Mouse (Mus musculus) kidney, adult 2 months (tissue): ENCODE measurements around the gene Oprl1. TPM values are rescaled to one million over a fixed set of nuclear protein-coding genes. Genes with fewer than 3 reads are reported as not detected.
A peak's percentile ranks its signal among the peaks of the same experiment; 100 is the strongest.

Source experiments
- DNase-seq: peaks from one replicate; pipeline ENCODE4 v3.0.0; 2021
- H3K27ac ChIP-seq: fragments of 200-500 bp; 2 replicates; pipeline ENCODE4 v1.5.1; 2012; ENCODE audit warnings: low read depth, low read length, control low read depth, inconsistent platforms; ENCODE audit not compliant: insufficient read depth
- H3K27me3 ChIP-seq: fragments of 200-500 bp; replicated peaks from 2 replicates; pipeline ENCODE4 v1.6.1; 2012; ENCODE audit warnings: mild to moderate bottlenecking, moderate library complexity, low read length, inconsistent platforms; ENCODE audit not compliant: control insufficient read depth, insufficient read depth
- H3K36me3 ChIP-seq: fragments of 200-500 bp; 2 replicates; pipeline ENCODE4 v1.6.1; 2012; ENCODE audit warnings: mild to moderate bottlenecking, moderate library complexity, low read length, inconsistent platforms; ENCODE audit not compliant: control insufficient read depth, insufficient read depth
- H3K4me1 ChIP-seq: fragments of 200-500 bp; 2 replicates; pipeline ENCODE4 v1.6.1; 2011; ENCODE audit warnings: low read length; ENCODE audit not compliant: control insufficient read depth, insufficient read depth
- H3K4me3 ChIP-seq: fragments of 200-500 bp; 2 replicates; pipeline ENCODE4 v1.5.1; 2011; ENCODE audit warnings: mild to moderate bottlenecking, low read depth, low read length, control low read depth; ENCODE audit not compliant: insufficient read depth
- CTCF ChIP-seq: fragments of 200-500 bp; conservative IDR thresholded peaks from 2 replicates; pipeline ENCODE4 v1.5.1; 2011; ENCODE audit warnings: low read depth, mild to moderate bottlenecking, control low read depth, low read length, moderate library complexity, mixed read lengths; ENCODE audit not compliant: insufficient read depth, insufficient read length
- POLR2A ChIP-seq: fragments of 200-500 bp; IDR thresholded peaks from one replicate; pipeline ENCODE4 v1.6.1; 2011; ENCODE audit warnings: low read depth, low read length, control low read depth
- WGBS: fragments of 180-500 bp; shearing (Covaris S2); methylation state at CpG from one replicate; pipeline ENCODE4 v1.1.7; 2018; 5-methylcytosine and 5-hydroxymethylcytosine counted together
- polyA plus RNA-seq: library from polyadenylated mRNA; depleted of rRNA; stranded (reverse); fragments of >200 nt; gene quantifications from 2 replicates; pipeline ENCODE4 v1.2.3, GENCODE M21; 2012; rRNA removed

Gene Oprl1
- polyA plus RNA-seq: 0.12 and 0.27 TPM in 2 replicates

GRCm38 (mm10) chr2:181714903-181715326 is at the start of gene Oprl1:
Oprl1 (plus strand) TSS chr2:181715016.
- WGBS: 6% methylated on average over 7 of the region's 7 CpGs
- H3K4me3 ChIP-seq: no peak within 1 kb of the TSS
- no peaks in the 10 kb centered on the region for H3K27me3 ChIP-seq
- H3K27ac ChIP-seq: no peak within 1 kb of the TSS
- no peaks in the 10 kb centered on the region for H3K36me3 ChIP-seq
- no peak for DNase-seq
- H3K4me1 ChIP-seq: no peaks in the 10 kb centered on the region
- TF ChIP-seq CTCF (no peak), POLR2A (no peak)

GRCm38 (mm10) chr2:181670285-181670912 is 44.4 kb upstream of the Oprl1 start:
- no peaks in the 10 kb centered on the region for H3K4me1 ChIP-seq
- TF ChIP-seq POLR2A (no peak), CTCF (0 out of 2 replicates have a peak, but pooled peaks have one; percentile 1)
- H3K27ac ChIP-seq: peak overlapping the region; percentile 66; the same call in 1 of the 2 replicates
- no peaks in the 10 kb centered on the region for H3K36me3 ChIP-seq
- DNase-seq: peak; percentile 43
- H3K27me3 ChIP-seq: no peaks in the 10 kb centered on the region; the same call in 1 of the 2 replicates
- peak overlapping the region; percentile 30 for H3K4me3 ChIP-seq
- 5% methylated on average over 56 of the region's 56 CpGs for WGBS

GRCm38 (mm10) chr2:181670913-181671311 is 43.9 kb upstream of the Oprl1 start:
- no peak for TF ChIP-seq POLR2A
- no peak for TF ChIP-seq CTCF
- Histone ChIP-seq H3K4me3 (peak overlapping the region; percentile 30), H3K27me3 (no peaks in the 10 kb centered on the region; the same call in 1 of the 2 replicates), H3K27ac (peak overlapping the region; percentile 66), H3K4me1 (no peaks in the 10 kb centered on the region), H3K36me3 (no peaks in the 10 kb centered on the region)
- DNase-seq: no peak
- WGBS: under 1% methylated on average over 41 of the region's 41 CpGs

- DNase-seq: peak; percentile 85
- Histone ChIP-seq H3K4me1 (no peaks in the 10 kb centered on the region), H3K27ac (peak within 1 kb of the TSS; percentile 66), H3K27me3 (no peaks in the 10 kb centered on the region; the same call in 1 of the 2 replicates), H3K36me3 (no peaks in the 10 kb centered on the region), H3K4me3 (peak within 1 kb of the TSS; percentile 34)
- TF ChIP-seq CTCF (no peak), POLR2A (peak; percentile 96)
- 1% methylated on average over 43 of the region's 43 CpGs for WGBS
Observed at GRCm38 (mm10) chr2:181671326-181671725, 43.5 kb upstream of the Oprl1 start, which contains the start of gene Sox18. Sox18 (minus strand) TSS chr2:181671640.

DNA sequence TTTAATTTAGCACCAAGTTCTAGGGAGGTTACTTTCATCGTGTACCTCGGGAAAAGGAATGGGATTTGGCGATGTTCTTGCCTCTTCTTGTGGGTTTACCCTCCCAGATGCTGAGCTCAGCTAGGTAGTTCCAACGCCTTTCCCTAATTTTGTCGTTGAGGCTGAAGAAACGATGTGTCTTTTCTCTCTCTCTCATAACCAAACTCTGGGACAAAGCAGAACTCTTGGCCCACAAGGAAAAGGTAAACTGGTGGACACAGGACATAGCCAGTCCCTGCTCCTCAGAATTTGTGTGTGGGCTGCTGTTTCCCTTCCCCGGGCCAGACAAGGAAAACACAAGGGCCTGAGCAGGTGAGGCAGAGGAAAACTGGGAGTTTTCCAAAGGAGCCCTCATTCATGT is 42.8 kb upstream of the Oprl1 start:
- Histone ChIP-seq H3K27ac (peak overlapping the region; percentile 59; the same call in 1 of the 2 replicates), H3K4me3 (peak overlapping the region; percentile 34; the same call in 1 of the 2 replicates), H3K27me3 (no peaks in the 10 kb centered on the region; the same call in 1 of the 2 replicates), H3K36me3 (no peaks in the 10 kb centered on the region), H3K4me1 (no peaks in the 10 kb centered on the region)
- DNase-seq: no peak
- TF ChIP-seq POLR2A: no peak
- WGBS: 34% methylated on average over 7 of the region's 7 CpGs

DNA sequence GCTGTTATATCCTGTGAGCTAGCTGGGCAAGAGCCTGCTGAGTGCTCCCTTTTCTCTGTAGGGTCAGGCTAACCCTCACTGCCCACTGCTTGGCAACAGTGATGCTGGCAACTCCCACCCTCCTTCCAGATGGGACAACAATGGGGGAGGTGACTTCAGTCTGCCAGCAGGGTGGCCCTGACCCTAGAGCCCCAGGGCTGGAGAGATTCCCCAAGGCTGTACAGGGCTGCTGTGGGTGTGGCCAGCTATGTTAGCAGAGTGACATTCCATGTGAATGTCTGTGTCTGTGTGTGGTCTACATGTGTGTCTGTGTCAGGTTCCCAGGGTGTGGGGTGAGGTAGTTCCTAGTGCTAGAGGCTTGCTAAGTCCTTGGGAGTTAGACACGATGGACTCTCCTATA is 41.3 kb upstream of the Oprl1 start:
- no peaks in the 10 kb centered on the region for H3K4me1 ChIP-seq
- peak; percentile 32 for DNase-seq
- H3K36me3 ChIP-seq: no peaks in the 10 kb centered on the region
- WGBS: 52% methylated on average over 1 of the region's 1 CpGs
- no peaks in the 10 kb centered on the region; the same call in 1 of the 2 replicates for H3K27me3 ChIP-seq
- peak overlapping the region; percentile 35 for H3K27ac ChIP-seq
- no peak for TF ChIP-seq POLR2A
- TF ChIP-seq CTCF: no peak
- no peak overlapping the region for H3K4me3 ChIP-seq

DNA sequence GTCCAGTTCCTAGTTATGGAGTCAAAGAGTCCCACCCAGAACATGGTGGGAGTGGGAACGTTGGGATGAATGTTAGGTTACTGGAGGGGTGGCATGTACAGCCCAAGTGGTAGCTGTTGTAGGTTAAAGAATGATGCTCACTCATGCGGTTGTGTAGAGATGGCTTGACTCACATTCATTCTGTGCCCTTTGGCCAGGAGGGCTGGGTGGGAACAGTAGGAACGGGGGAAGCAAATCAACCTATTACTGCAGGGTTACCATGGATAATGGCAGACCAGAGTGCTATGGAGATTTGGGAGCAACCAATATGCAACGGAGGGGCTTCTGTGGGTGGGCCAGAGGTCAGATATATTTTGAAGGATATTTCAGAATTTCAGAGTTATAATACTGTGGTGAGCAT is 39.9 kb upstream of the Oprl1 start:
- no peak for TF ChIP-seq POLR2A
- TF ChIP-seq CTCF: no peak
- H3K4me1 ChIP-seq: 0 out of 2 replicates have a peak, but pooled peaks cover 4% of the 10 kb centered on the region
- peak overlapping the region; percentile 73 for H3K27ac ChIP-seq
- no peaks in the 10 kb centered on the region for H3K36me3 ChIP-seq
- no peak for DNase-seq
- H3K4me3 ChIP-seq: no peak overlapping the region
- 74% methylated on average over 4 of the region's 4 CpGs for WGBS
- no peaks in the 10 kb centered on the region; the same call in 1 of the 2 replicates for H3K27me3 ChIP-seq
